Mouse (Mus musculus): Measurements from ENCODE around the gene Atp8a2.
A peak's percentile ranks its signal among the peaks of the same experiment; 100 is the strongest.
"Not testable (repeated sequence)": the region's sequence is repeated elsewhere in the genome, so short reads cannot be mapped to it uniquely, and the experiment has no call there.

Gene Atp8a2

DNA sequence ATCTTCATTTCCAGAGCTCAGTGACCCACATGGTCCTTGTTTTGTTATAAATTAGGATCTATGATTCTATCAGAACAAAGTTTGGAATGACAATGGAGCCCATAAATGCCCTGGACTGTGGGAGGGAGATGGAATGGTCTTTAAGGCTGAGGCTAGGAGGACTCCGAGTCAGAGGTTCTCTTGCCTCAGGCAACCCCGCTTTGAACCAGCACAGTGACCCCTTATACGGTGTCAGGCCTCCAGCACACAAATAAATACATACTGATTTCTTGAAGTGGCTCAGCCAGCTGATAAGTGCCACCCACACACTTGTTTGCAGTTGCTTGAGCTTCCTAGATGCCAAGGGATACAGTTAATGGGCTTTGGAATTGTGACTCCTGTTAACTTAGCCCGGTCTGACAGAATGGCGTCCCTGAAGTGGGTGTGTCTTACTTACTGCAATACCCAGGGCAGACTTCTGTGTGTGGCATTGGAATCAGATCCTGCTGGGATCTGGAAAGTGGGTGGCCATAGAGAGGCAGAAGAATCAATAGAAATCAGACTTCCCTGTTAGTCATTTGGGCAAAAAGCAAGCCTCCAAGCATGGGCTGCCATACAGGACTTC, 563.6 kb downstream of the Atp8a2 start:
- DNase-seq, result no peak

DNA sequence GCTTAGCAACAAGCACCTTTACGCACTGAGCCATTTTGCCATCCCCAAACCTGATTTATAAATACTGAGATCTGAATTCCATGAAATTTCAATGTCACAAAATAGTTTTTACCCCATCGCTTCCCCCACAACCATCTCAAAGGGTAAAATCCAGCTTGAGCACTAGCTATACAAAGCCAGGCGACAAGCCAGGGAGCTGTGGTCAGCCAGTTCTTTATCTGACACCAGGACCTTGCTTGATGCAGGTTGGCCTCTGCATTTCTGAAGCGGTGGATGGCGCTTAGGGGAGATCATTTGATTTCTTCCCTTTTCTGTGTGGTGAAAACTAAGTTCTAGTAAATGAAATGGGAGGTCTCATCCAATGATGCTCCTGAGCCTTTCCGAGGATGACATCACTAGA, 564.9 kb downstream of the Atp8a2 start:
- no peak for DNase-seq

DNA sequence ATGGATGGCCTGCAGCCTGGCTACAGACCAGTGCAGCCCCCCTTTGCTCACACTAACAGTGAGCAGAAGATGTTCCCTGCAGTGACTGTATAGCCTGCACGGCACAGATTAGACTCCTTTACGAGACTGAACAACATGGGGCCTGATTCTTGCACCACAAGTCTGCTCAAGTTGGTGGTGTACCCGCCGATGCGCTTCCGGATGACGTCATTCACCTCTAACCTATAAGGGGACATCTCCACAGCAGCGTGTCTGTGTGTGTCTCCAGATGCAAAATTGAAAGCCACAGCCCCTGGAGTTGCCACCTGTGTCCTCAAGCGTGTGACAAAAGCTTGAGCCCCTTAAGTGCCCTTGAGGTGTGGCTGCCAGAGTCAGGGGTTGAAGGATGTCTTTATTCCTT, 566.9 kb downstream of the Atp8a2 start:
- no peak for DNase-seq

- no peak for DNase-seq
Observed at GRCm38 (mm10) chr14:59629308-59629707, 567.7 kb downstream of the Atp8a2 start.

- no peak for DNase-seq
Observed at GRCm38 (mm10) chr14:59627823-59628222, 569.2 kb downstream of the Atp8a2 start.

DNA sequence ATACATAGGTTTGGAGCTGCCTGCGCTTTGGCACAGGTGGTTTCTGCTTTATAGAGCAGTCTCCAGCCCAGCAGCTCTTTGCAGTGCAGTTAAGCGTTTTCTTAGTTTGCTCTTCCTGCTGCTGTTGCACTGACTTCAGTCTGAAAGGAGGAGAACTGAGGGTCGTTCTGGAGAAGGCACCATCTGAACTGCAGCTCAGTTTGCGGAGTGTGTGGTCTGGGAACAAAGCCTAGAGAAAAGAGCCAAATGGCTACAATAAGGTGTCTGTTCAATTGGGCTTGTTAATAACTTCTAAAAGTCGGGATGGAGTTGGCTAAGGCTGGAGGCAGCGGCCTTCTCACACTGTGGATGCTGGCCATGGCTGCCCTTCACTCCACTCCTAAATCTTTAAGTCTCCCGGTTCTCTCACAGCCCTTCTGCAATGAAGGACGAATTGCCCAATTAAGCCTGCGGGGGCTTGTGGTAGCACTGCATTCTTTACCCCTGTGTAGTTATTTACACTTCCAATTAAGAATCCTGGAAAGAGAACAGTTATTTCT, 569.8 kb downstream of the Atp8a2 start:
- no peak for DNase-seq

GRCm38 (mm10) chr14:59626711-59627110, 570.3 kb downstream of the Atp8a2 start:
- peak; percentile 38 for DNase-seq

- DNase-seq, result peak; percentile 51
Observed at GRCm38 (mm10) chr14:59625806-59626364, 571.1 kb downstream of the Atp8a2 start.

DNA sequence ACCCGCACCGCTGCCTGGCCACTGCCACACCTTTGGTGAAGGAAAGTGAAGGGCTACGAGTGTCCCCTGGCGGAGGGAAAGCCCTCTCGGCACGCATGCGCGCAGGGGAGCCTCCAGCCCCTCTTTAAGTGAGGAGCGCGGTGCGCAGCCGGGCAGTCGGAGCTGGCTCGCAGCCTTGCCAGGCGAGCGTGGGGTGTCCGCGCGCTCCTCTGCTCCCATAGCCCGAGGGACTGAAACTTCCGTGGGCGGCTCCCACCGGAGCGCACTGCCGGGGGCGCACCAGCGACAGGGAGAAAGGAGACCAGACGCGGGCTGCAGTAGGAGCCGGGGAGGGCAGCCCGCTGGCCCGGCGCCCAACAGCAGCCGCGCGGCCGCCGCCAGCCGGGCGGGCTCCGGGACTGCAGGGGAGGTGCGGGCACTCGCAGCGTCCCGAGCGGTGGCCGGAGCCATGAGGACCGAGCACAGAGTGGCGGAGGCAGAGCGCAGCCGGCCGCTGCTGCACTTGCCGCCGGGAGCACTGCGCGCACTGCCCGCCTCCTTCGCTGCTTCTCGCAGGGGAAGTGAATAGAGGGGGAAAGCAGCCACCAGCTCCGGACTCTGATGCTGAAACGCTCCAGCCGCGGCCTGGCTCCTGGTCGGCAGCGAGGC, 571.7 kb downstream of the Atp8a2 start, which contains the start of gene Shisa2:
Shisa2 (plus strand) TSS at position 151 of the 648 bp plus-strand sequence.
- peak; percentile 88 for DNase-seq

DNA sequence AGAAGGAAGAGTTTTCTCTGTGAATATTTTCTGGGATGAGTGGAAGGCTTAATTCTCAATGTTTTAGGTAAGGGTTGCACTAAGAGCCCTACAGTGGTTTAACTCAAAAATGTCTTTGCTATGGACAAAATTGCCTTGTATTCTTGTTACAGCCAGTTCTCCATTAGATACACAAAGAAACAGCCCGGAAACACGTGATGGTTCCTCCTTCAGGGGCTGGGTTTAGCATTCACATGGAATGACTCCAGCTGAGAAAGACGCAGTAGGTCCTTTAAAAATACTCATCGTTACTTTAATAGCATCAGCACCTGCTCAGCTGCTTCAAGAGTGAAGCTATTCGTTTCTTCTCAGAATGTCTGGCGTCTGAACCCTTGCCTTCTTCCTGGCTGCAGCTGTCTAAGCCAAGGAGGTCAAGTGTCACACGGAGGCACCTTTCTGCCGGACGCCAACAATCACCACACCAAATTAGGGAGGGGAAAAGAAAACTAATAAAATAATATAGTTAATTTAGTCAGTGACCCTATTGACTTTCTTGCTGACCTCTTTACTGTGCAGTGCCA, 572.6 kb downstream of the Atp8a2 start:
- DNase-seq, result no peak

DNA sequence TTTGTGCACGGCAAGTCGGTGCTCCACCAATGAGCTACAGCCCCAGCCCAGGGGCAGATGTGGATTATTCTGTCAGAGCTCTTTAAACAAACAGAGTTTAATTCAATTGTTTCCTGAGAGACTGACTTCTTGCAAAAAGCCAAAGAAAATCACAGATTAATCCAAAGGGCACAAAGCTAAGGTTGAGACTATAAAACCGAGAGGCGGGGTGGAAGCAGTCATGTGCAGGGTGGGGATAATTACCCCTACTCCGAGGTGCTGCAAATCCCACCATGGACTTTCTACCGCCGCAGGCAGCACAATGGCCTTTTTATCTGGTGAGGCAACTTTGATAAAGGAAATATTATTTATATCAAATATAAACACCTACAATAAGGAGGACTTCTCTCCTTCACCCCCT, 580.2 kb downstream of the Atp8a2 start:
- no peak for DNase-seq

DNA sequence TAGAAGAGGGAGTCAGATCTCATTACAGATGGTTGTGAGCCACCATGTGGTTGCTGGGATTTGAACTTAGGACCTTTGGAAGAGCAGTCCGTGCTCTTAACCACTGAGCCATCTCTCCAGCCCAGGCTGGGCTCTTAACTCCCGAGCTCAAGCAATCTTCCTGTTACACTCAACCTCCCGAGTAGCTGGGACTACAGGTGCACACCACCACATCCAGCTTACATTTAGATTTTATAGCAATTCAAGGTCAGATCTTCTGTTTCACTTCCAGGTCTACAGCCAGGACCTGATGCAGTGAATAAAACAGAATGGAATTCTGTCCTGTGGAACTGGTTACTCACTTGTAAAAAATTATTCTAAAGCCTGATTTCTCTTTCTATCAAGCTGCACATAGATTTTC, 582.8 kb downstream of the Atp8a2 start:
- not testable (repeated sequence) for DNase-seq

GRCm38 (mm10) chr14:59612920-59613625, 583.9 kb downstream of the Atp8a2 start:
- DNase-seq, result peak; percentile 76

- no peak for DNase-seq
Observed at GRCm38 (mm10) chr14:59607021-59607420, 590.0 kb downstream of the Atp8a2 start.

- peak; percentile 69 for DNase-seq
Observed at GRCm38 (mm10) chr14:59605671-59606353, 591.2 kb downstream of the Atp8a2 start.

DNA sequence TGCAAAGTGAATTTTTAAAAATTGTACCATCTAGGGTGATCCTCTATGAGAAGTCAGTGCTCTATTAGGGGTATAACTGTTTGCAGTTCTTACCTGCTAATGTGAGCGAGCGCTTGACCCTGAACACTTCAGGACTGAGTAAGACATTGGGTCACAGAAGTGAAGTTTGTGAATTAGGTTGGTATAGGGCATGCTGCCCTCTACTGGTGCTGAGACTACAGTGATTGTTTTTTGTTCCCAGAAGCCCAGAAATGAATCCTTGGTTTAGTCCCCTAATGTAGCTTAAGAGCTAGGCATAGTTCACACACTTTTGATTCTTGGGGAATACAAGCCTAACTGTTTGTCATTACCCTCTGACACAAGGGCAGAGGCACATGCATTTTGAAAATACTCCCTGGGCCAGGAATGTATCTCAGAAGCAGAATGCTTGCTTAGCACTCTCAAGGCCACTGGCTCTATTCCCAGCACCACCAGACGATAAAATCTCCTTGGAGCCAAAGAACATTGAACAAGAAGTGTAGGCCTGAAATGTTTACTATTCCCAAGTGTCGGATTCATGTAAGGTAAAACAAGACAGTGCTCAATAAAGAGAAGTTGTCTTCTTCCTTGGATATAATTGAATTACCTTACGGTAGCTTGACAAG, 592.9 kb downstream of the Atp8a2 start:
- DNase-seq, result peak; percentile 38

DNA sequence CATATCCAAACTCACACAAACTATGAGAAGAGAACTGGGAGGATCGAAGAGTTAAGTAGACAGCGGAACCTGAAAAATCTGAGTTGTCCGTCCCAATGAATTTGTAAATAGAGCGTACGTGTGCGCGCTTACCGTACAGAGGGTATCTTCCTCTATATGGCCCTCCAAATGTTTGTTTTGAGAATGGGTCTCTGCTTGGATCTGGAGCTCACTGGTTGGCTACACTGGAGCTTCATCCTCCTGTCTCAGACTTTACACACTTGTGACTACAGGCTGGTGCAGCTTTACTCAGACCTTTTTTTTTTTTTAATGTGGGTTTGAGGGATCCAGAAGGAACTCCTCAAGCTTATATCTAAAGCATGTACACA, 598.7 kb downstream of the Atp8a2 start:
- no peak for DNase-seq

- DNase-seq, result peak; percentile 96
Observed at GRCm38 (mm10) chr14:59597398-59598259, 599.4 kb downstream of the Atp8a2 start, which contains the start of gene Cdadc1. TSS of gene Cdadc1 (minus strand) at chr14:59597959.

GRCm38 (mm10) chr14:59594988-59595387, 602.0 kb downstream of the Atp8a2 start:
- DNase-seq, result no peak

GRCm38 (mm10) chr14:59592593-59592992, 604.4 kb downstream of the Atp8a2 start:
- no peak for DNase-seq

- no peak for DNase-seq
Observed at GRCm38 (mm10) chr14:59591901-59592300, 605.1 kb downstream of the Atp8a2 start.

Measured in kidney, postnatal 14 days (tissue).